Mouse (Mus musculus) hindbrain, embryonic 12.5 days (tissue): ENCODE measurements around the gene Arhgap29. TPM values are rescaled to one million over a fixed set of nuclear protein-coding genes. Genes with fewer than 3 reads are reported as not detected.

ENCODE experiments used
- ATAC-seq: fragments of 200-750 bp; cut with Nextera tagmentation; 2 replicates; pipeline ENCODE4 v1.8.0; 2017; ENCODE audit warnings: moderate TSS enrichment; ENCODE audit not compliant: low FRiP score
- H3K27ac ChIP-seq: fragments of 300-500 bp; sonication (generic); 2 replicates; pipeline ENCODE4 v1.5.1; 2016; ENCODE audit warnings: mild to moderate bottlenecking
- H3K27me3 ChIP-seq: fragments of 300-500 bp; sonication (generic); 2 replicates; pipeline ENCODE4 v1.6.1; 2016; ENCODE audit warnings: mild to moderate bottlenecking
- H3K36me3 ChIP-seq: fragments of 300-500 bp; sonication (generic); 2 replicates; pipeline ENCODE4 v1.6.1; 2016; ENCODE audit warnings: mild to moderate bottlenecking
- H3K4me1 ChIP-seq: fragments of 300-500 bp; sonication (generic); 2 replicates; pipeline ENCODE4 v1.6.1; 2016
- H3K4me2 ChIP-seq: fragments of 300-500 bp; sonication (generic); replicated peaks from 2 replicates; pipeline ENCODE4 v1.6.1; 2016; ENCODE audit warnings: mild to moderate bottlenecking
- H3K4me3 ChIP-seq: fragments of 300-500 bp; sonication (generic); 2 replicates; pipeline ENCODE4 v1.5.1; 2016; ENCODE audit warnings: mild to moderate bottlenecking
- H3K9ac ChIP-seq: fragments of 300-500 bp; sonication (generic); 2 replicates; pipeline ENCODE4 v1.6.1; 2016; ENCODE audit warnings: mild to moderate bottlenecking, moderate library complexity
- H3K9me3 ChIP-seq: fragments of 300-500 bp; sonication (generic); replicated peaks from 2 replicates; pipeline ENCODE4 v1.6.1; 2016; ENCODE audit warnings: mild to moderate bottlenecking
- WGBS: fragments of 180-500 bp; shearing (Covaris S2); methylation state at CpG from one replicate; pipeline ENCODE4 v1.1.7; 2016; 5-methylcytosine and 5-hydroxymethylcytosine counted together
- polyA plus RNA-seq: library from polyadenylated mRNA; unstranded; fragments of >200 nt; fragmentation: Nextera tagmentation; extraction: Ambion mirVana; gene quantifications from 2 replicates; pipeline ENCODE4 v1.2.1, GENCODE M21; 2016

Arhgap29 gene
- polyA plus RNA-seq, 1 experiment from 2014 or later: 41.5 TPM

DNA sequence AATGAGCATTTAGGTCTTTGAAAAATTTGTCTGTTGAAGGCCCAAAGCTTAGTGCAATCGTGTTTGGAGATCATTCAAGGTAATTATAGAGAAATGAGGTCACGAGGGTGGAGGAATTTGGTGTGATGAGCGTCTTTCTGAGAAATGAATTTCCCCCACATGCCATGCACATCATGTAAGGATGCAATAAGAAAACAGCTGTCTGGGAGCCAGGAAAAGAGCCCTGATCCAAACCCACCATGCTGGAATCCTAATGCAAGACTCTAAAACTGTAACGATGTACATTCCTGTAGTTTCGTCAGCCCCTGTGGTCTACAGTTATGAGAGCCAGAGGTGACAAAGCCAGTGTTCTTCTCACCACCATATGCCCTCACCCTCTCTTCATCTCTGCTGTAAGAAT is 32.4 kb upstream of the Arhgap29 start:
- 90% methylated on average over 5 of the region's 5 CpGs for WGBS
- H3K9me3 ChIP-seq: no peaks in the 10 kb centered on the region
- H3K27ac ChIP-seq: no peak overlapping the region
- H3K4me1 ChIP-seq: no peaks in the 10 kb centered on the region
- no peaks in the 10 kb centered on the region for H3K27me3 ChIP-seq
- H3K9ac ChIP-seq: no peak overlapping the region
- no peak for ATAC-seq
- no peak overlapping the region for H3K4me2 ChIP-seq
- no peaks in the 10 kb centered on the region for H3K36me3 ChIP-seq
- no peak overlapping the region for H3K4me3 ChIP-seq

DNA sequence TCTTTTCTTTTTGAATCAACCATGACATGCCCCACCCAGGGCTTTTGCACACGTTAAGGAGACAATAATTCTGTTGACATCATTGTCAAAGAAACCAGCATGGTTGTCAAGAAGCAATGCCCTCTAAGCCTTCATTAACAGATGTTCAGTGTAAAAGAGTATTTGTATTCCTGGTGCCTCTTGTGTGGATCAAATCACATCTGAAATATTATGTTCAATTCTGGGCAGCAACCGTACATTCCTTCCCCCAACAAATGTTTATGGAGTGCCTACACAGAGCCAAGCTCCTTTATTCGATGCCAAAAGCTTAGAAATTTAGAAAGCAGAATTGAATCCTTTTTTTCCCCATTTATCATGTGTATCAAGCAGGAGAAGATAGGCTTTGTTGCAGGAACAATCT is 31.6 kb upstream of the Arhgap29 start:
- H3K4me3 ChIP-seq: no peak overlapping the region

DNA sequence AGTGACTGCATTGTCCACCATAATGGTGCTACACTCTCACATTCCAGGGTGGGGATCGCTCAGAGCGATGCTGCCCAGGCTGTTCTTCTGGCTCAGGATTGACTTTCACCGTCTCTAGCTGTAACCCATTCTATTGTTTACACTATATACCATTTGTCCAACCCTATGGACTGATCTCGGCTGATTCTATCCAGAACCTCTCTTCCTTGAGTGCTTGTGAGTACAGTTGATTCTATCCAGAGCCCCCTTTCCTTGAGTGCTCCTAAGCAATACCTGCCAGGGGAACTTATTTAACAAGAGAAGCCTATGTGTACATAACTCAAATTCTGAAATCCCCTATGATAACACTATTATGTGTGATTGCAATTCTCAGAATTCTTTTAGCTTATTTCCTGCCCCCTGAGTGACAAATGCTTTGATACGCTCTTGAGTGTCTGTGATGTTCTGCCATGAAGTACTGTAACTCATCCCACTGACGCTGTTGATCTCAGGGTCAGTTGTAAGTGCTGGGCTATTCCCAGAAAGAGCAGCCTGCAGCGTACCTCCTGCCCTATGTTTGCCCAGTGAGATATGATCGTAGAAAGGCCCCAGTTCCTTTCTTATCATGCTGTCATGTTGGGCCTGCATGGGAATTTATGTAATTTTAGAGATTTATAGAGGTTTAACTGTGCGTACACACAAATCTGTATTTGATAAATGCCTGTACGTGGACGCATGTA is 27.4 kb upstream of the Arhgap29 start:
- WGBS: 90% methylated on average over 11 of the region's 11 CpGs
- Histone ChIP-seq H3K4me3 (no peak overlapping the region), H3K27ac (no peak overlapping the region), H3K36me3 (no peaks in the 10 kb centered on the region), H3K4me2 (no peak overlapping the region), H3K9ac (no peak overlapping the region), H3K4me1 (no peaks in the 10 kb centered on the region), H3K27me3 (no peaks in the 10 kb centered on the region), H3K9me3 (no peaks in the 10 kb centered on the region)
- ATAC-seq: no peak

More for the DNA sequence above, 31.6 kb upstream of the Arhgap29 start:
- Histone ChIP-seq H3K4me1 (no peaks in the 10 kb centered on the region), H3K36me3 (no peaks in the 10 kb centered on the region), H3K27ac (no peak overlapping the region), H3K9me3 (no peaks in the 10 kb centered on the region), H3K9ac (no peak overlapping the region), H3K27me3 (no peaks in the 10 kb centered on the region), H3K4me2 (no peak overlapping the region)
- 76% methylated on average over 3 of the region's 3 CpGs for whole genome bisulfite sequencing
- ATAC-seq: no peak

DNA sequence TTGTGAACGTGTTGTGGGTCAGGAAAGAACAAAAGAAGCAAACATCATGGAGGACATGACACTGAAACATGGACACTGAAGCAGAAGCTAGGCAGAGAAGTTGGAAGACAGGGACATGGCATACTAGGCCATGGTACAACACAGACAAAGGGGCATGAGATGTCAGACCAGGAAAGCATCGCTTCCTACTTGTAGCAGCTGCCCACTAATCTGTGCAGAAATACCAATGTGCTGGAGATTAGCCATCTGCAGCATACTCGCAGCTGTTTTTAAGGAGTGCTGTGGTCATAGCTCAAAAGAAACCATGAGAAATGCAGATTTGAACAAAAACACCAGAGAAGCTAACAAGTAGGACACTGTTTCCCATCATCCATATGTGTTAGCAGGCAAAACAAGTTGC is 24.7 kb upstream of the Arhgap29 start:
- Histone ChIP-seq H3K4me1 (no peaks in the 10 kb centered on the region), H3K4me3 (no peak overlapping the region), H3K27ac (no peak overlapping the region), H3K27me3 (no peaks in the 10 kb centered on the region), H3K9me3 (no peaks in the 10 kb centered on the region), H3K4me2 (no peak overlapping the region), H3K9ac (no peak overlapping the region), H3K36me3 (no peaks in the 10 kb centered on the region)
- 90% methylated on average over 3 of the region's 3 CpGs for WGBS
- no peak for ATAC-seq

DNA sequence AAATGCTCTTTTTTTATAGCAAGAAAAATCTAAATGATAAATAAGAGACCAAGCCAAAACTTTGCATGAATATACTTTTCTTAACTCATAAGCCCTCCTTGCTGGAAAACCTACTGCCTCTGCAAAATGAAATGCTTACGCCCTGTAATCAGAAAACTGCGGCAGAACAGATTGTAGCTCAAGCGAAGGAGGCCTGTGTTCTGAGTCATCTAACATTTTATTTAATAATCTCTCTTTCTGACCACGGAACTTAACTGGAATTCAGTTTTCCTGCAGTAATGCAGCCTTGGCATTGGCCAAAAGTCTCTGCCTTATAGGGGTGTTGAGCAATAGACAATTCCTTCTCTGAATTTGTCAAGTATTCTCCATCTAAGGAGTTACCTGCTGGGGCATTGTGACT is 19.5 kb upstream of the Arhgap29 start:
- Histone ChIP-seq H3K4me2 (no peak overlapping the region), H3K27ac (no peak overlapping the region), H3K9me3 (no peaks in the 10 kb centered on the region), H3K27me3 (no peaks in the 10 kb centered on the region), H3K36me3 (no peaks in the 10 kb centered on the region), H3K4me1 (no peaks in the 10 kb centered on the region), H3K9ac (no peak overlapping the region), H3K4me3 (no peak overlapping the region)
- 93% methylated on average over 4 of the region's 4 CpGs for WGBS
- ATAC-seq: no peak

DNA sequence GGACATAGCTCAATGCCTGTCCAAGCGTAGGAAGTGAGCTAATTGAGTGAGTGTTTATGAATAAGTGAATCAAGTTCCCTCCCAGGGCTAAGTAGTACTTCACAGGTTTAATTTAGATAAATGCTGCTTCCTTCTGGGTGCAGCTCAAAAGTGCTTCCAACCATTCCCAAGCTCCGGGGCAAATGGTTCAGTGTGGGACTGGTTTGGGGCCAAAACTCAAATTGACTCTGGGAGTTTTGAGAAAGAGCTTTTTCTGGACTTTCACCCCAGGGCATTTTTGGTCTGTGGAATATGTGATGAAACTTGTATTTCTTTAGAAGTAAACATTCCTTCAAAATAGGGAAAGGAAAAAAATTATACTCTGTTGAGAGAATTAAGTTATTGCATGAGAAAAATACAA is 16.1 kb upstream of the Arhgap29 start:
- WGBS: 85% methylated on average over 2 of the region's 2 CpGs
- Histone ChIP-seq H3K4me1 (no peaks in the 10 kb centered on the region), H3K9me3 (no peaks in the 10 kb centered on the region), H3K27ac (no peak overlapping the region), H3K9ac (no peak overlapping the region), H3K36me3 (no peaks in the 10 kb centered on the region), H3K4me2 (no peak overlapping the region), H3K27me3 (no peaks in the 10 kb centered on the region), H3K4me3 (no peak overlapping the region)
- ATAC-seq: no peak

DNA sequence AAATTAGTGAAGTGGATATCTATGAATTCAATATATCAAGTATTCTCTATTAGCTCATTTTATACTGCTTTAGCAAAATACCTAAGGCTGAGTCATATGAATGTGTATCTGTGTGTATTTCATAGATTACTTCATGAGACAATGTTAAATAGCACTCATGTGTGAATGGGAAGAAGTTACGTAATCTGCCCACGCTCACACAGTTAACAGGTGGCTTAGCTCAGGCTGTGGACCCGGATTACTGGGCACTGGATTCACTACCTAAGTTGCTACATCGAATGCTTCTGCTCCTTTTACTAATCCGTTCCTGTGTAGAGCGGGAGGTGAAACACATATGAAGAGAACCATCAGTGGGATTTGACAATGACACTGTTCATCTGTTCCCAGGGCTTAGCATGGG is 15.3 kb upstream of the Arhgap29 start:
- 92% methylated on average over 6 of the region's 6 CpGs for WGBS
- no peaks in the 10 kb centered on the region for H3K36me3 ChIP-seq
- ATAC-seq: no peak
- no peaks in the 10 kb centered on the region for H3K27me3 ChIP-seq
- H3K9me3 ChIP-seq: no peaks in the 10 kb centered on the region
- no peak overlapping the region for H3K27ac ChIP-seq
- no peak overlapping the region for H3K4me2 ChIP-seq
- no peak overlapping the region for H3K9ac ChIP-seq
- H3K4me3 ChIP-seq: no peak overlapping the region
- no peaks in the 10 kb centered on the region for H3K4me1 ChIP-seq

DNA sequence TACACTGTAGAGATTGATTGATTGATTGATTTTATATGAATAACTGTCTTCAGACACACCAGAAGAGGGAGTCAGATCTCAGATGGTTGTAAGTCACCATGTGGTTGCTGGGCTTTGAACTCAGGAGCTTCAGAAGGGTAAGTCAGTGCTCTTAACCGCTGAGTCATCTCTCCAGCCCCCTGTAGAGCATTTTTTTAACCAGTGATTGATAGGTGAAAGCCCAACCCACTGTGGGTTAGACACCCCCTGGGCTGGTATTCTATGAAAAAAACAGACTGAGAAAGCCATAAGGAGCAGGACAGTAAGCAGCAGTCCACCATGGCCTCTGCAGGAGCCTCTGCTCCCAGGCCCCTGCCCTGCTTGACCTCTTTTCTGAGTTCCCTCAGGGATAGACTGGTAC is 12.7 kb upstream of the Arhgap29 start:
- 78% methylated on average over 1 of the region's 1 CpGs for WGBS
- ATAC-seq: no peak
- no peaks in the 10 kb centered on the region for H3K27me3 ChIP-seq

DNA sequence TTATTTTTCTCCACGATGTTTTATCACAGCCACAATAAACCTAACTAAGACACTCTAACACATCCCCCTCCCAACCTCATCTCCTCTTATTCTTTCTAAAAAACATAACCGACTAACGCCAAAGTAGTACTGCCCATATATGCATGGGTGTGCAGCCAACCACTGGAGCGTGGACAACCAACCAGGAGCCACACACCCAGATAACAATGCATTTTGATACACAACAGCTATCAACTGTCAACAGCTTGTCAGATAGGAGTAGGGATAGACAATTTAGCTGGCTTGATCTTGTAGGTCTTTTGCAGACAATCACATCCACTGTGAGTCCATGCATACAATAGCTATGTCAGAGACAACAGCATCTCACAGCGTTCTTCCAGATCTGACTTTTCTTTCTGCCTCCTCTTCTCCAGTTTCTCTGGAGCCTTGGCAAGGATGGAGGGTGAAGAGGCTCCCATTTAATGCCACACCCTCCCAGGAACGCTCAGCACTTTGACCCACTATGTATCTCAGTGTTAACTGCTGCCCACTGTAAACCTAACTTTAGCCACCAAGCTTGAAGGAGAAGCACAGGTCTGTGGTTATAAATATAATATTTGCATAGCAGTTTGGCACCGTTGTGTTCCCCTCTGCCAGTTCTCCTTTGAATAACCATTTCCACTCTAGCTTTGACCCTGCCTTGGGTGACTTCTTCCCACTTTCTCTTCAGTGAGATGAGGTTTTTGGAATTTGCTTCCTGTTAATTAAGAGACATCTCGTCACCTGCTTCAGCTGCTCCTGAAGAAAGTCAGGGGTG is 12.0 kb upstream of the Arhgap29 start:
- no peak overlapping the region for H3K9ac ChIP-seq
- no peaks in the 10 kb centered on the region for H3K36me3 ChIP-seq
- H3K9me3 ChIP-seq: no peaks in the 10 kb centered on the region
- H3K4me3 ChIP-seq: no peak overlapping the region
- H3K27ac ChIP-seq: no peak overlapping the region
- WGBS: 86% methylated on average over 8 of the region's 8 CpGs
- no peak for ATAC-seq
- H3K27me3 ChIP-seq: no peaks in the 10 kb centered on the region
- H3K4me2 ChIP-seq: no peak overlapping the region
- H3K4me1 ChIP-seq: no peaks in the 10 kb centered on the region

More for the DNA sequence above, 12.7 kb upstream of the Arhgap29 start:
- Histone ChIP-seq H3K36me3 (no peaks in the 10 kb centered on the region), H3K9ac (no peak overlapping the region), H3K4me3 (no peak overlapping the region), H3K4me2 (no peak overlapping the region), H3K27ac (no peak overlapping the region), H3K4me1 (no peaks in the 10 kb centered on the region), H3K9me3 (no peaks in the 10 kb centered on the region)

DNA sequence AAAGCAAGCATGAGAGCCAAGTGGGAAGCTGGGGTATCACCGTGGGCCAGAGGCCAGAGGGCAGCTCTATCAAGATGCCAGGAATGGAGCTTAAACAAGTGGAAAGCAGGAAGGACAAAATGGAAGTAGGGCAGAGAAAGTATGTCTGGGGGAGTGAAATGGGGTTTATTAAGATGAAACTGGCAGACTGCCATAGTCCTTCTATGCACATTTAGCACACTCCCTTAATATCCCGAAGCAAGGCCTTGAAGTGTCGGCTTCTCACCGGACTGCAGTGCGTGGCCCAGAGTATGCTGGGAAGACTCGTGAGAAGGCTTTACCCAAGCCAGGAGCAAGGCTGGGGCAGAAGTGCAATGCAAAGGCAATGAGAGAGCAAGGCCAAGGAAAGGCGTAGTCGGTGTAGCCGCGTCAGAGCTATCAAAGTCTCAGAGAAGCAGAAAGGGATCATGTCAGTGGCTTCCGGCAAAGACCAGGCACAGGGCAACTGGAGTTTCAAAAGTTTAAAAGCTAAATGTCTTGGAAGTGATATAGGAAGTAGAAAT is 11.1 kb upstream of the Arhgap29 start:
- Histone ChIP-seq H3K9me3 (no peaks in the 10 kb centered on the region), H3K9ac (no peak overlapping the region), H3K4me1 (no peaks in the 10 kb centered on the region), H3K27ac (no peak overlapping the region), H3K4me3 (no peak overlapping the region), H3K36me3 (no peaks in the 10 kb centered on the region), H3K27me3 (no peaks in the 10 kb centered on the region), H3K4me2 (no peak overlapping the region)
- ATAC-seq: no peak
- 91% methylated on average over 11 of the region's 11 CpGs for WGBS

DNA sequence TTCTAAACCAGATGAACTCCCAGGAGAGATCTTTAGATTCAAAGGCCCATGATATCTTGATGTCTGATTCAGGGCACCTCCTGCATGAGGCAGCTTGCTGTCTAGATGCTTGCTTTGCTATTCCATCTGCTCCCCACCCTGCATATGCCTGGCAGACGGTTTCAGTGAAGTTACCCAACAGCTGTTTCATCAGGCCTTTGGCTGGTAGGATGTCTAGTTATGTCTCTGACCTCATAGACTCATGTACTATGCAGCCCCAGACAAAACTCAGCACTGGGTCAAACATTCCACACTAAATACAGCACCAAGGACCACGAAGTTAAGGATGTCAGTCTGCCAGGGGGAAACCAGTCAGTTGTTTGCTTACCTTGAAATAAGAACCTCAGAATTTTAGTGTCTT is 6.4 kb upstream of the Arhgap29 start:
- 58% methylated on average over 2 of the region's 2 CpGs for WGBS
- Histone ChIP-seq H3K9me3 (no peaks in the 10 kb centered on the region), H3K4me1 (no peaks in the 10 kb centered on the region), H3K36me3 (no peaks in the 10 kb centered on the region), H3K27ac (no peak overlapping the region), H3K9ac (no peak overlapping the region), H3K4me2 (no peak overlapping the region), H3K4me3 (no peak overlapping the region), H3K27me3 (no peaks in the 10 kb centered on the region)
- ATAC-seq: no peak

DNA sequence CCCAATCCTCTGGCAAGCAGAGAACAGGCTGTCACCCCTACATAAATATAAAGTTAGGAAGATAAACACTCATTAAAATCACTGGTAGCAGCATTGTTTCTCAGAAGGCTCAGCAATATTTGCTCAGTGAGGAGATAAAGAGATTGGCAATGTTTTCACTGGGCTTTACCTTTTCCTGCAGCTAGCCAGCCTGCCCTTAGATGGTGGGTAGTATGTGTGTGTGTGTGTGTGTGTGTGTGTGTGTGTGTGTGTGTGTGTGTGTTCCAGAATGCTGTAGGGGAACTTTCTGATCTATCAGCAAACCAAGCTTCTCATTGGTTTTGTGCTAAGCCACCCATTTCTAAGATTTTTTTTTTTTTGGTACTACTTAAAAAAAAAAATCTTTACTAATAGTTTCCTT is 5.6 kb upstream of the Arhgap29 start:
- Histone ChIP-seq H3K9ac (no peak overlapping the region), H3K4me3 (no peak overlapping the region), H3K4me2 (no peak overlapping the region), H3K9me3 (no peaks in the 10 kb centered on the region), H3K4me1 (no peaks in the 10 kb centered on the region), H3K27ac (no peak overlapping the region), H3K36me3 (no peaks in the 10 kb centered on the region), H3K27me3 (no peaks in the 10 kb centered on the region)
- ATAC-seq: no peak

DNA sequence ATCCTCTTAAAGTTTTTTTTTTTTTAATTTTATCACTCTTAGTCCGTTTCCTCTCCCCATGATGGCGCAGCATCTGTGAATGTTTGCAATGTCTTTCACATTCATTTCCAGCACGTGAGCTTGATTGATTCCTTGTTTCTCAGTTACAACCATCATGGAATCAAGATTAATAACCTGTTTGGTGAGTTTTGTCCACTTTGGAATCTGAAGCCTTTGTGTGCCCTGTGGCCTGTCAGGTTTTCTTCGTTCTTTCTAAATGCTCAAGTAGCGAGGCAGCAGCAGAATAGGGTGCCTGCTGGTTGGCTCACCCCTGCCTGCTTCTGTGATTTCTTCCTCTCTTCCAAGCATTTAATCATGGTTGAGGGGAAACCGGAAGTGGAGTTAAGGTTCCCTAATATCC is 2.2 kb upstream of the Arhgap29 start:
- H3K9ac ChIP-seq: no peak overlapping the region
- peaks cover 21% of the 10 kb centered on the region for H3K27me3 ChIP-seq
- no peak for ATAC-seq
- H3K4me1 ChIP-seq: peaks cover 7% of the 10 kb centered on the region; the same call in 1 of the 2 replicates
- H3K27ac ChIP-seq: no peak overlapping the region
- H3K4me3 ChIP-seq: no peak overlapping the region
- 62% methylated on average over 6 of the region's 6 CpGs for WGBS
- no peaks in the 10 kb centered on the region for H3K36me3 ChIP-seq
- no peaks in the 10 kb centered on the region for H3K9me3 ChIP-seq
- no peak overlapping the region for H3K4me2 ChIP-seq
